Mouse (Mus musculus) lung, embryonic 14.5 days (tissue): ENCODE measurements around the gene Sorbs2. TPM values are rescaled to one million over a fixed set of nuclear protein-coding genes. Genes with fewer than 3 reads are reported as not detected.

Experiments
- ATAC-seq: fragments of 200-750 bp; cut with Nextera tagmentation; 2 replicates; pipeline ENCODE4 v1.8.0; 2017; ENCODE audit warnings: mild to moderate bottlenecking, moderate TSS enrichment, moderate library complexity; ENCODE audit not compliant: insufficient read depth
- DNase-seq: peaks from one replicate; pipeline ENCODE4 v3.0.0-alpha.2; 2015
- H3K27ac ChIP-seq: fragments of 300-500 bp; sonication (generic); 2 replicates; pipeline ENCODE4 v1.5.1; 2014; ENCODE audit warnings: low read depth, mild to moderate bottlenecking, moderate library complexity
- H3K27me3 ChIP-seq: fragments of 300-500 bp; sonication (generic); 2 replicates; pipeline ENCODE4 v1.6.1; 2014; ENCODE audit warnings: low read length, control low read depth; ENCODE audit not compliant: insufficient read depth
- H3K36me3 ChIP-seq: fragments of 300-500 bp; sonication (generic); 2 replicates; pipeline ENCODE4 v1.6.1; 2014; ENCODE audit warnings: control low read depth; ENCODE audit not compliant: insufficient read depth
- H3K4me1 ChIP-seq: fragments of 300-500 bp; sonication (generic); 2 replicates; pipeline ENCODE4 v1.6.1; 2014; ENCODE audit warnings: antibody characterized with exemption, control low read depth; ENCODE audit not compliant: insufficient read depth
- H3K4me2 ChIP-seq: fragments of 300-500 bp; sonication (generic); 2 replicates; pipeline ENCODE4 v1.6.1; 2014; ENCODE audit warnings: mild to moderate bottlenecking
- H3K4me3 ChIP-seq: fragments of 300-500 bp; sonication (generic); 2 replicates; pipeline ENCODE4 v1.5.1; 2014; ENCODE audit warnings: low read depth, low read length
- H3K9ac ChIP-seq: fragments of 300-500 bp; sonication (generic); 2 replicates; pipeline ENCODE4 v1.6.1; 2014
- H3K9me3 ChIP-seq: fragments of 300-500 bp; sonication (generic); 2 replicates; pipeline ENCODE4 v1.6.1; 2016; ENCODE audit warnings: low read depth, low read length, control low read depth
- CTCF ChIP-seq: IDR thresholded peaks from 2 replicates; pipeline ENCODE4 v1.5.1; 2016; ENCODE audit warnings: antibody characterized with exemption, low read depth
- WGBS: fragments of 180-500 bp; shearing (Covaris S2); extraction: QIAGEN DNeasy Blood & Tissue Kit; methylation state at CpG from one replicate; pipeline ENCODE4 v1.1.7; 2014; 5-methylcytosine and 5-hydroxymethylcytosine counted together
- polyA plus RNA-seq: library from polyadenylated mRNA; unstranded; fragments of >200 nt; fragmentation: Nextera tagmentation; extraction: Ambion mirVana; gene quantifications from 2 replicates; pipeline ENCODE4 v1.2.1, GENCODE M21; 2014

Sorbs2 gene
- polyA plus RNA-seq, 1 experiment from 2014 or later: 23.3 TPM

GRCm38 (mm10) chr8:45677854-45678241, 170.3 kb downstream of the Sorbs2 start:
- no peaks in the 10 kb centered on the region for H3K4me1 ChIP-seq
- 90% methylated on average over 3 of the region's 3 CpGs for WGBS
- DNase-seq: no peak

GRCm38 (mm10) chr8:45681171-45681570, 173.6 kb downstream of the Sorbs2 start:
- WGBS: 78% methylated on average over 3 of the region's 3 CpGs
- Histone ChIP-seq H3K9ac (no peak overlapping the region), H3K4me1 (no peaks in the 10 kb centered on the region), H3K36me3 (no peaks in the 10 kb centered on the region), H3K4me3 (no peak overlapping the region), H3K9me3 (no peaks in the 10 kb centered on the region), H3K27ac (no peak overlapping the region), H3K4me2 (no peak overlapping the region), H3K27me3 (no peaks in the 10 kb centered on the region)
- no peak for ATAC-seq
- no peak for TF ChIP-seq CTCF
- no peak for DNase-seq

More at GRCm38 (mm10) chr8:45677854-45678241, 170.3 kb downstream of the Sorbs2 start:
- no peak overlapping the region for H3K4me2 ChIP-seq
- TF ChIP-seq CTCF: no peak
- no peaks in the 10 kb centered on the region for H3K27me3 ChIP-seq
- no peaks in the 10 kb centered on the region for H3K9me3 ChIP-seq
- no peak overlapping the region for H3K9ac ChIP-seq
- H3K27ac ChIP-seq: no peak overlapping the region
- H3K36me3 ChIP-seq: no peaks in the 10 kb centered on the region
- ATAC-seq: no peak
- no peak overlapping the region for H3K4me3 ChIP-seq

- Histone ChIP-seq H3K4me1 (no peaks in the 10 kb centered on the region), H3K27me3 (no peaks in the 10 kb centered on the region), H3K27ac (no peak overlapping the region), H3K9me3 (no peaks in the 10 kb centered on the region), H3K4me2 (no peak overlapping the region), H3K9ac (no peak overlapping the region), H3K4me3 (no peak overlapping the region), H3K36me3 (no peaks in the 10 kb centered on the region)
- DNase-seq: no peak
- no peak for ATAC-seq
- no peak for TF ChIP-seq CTCF
- 47% methylated on average over 8 of the region's 8 CpGs for WGBS
Observed at GRCm38 (mm10) chr8:45682845-45683383, 175.3 kb downstream of the Sorbs2 start.

GRCm38 (mm10) chr8:45687942-45688695, 180.5 kb downstream of the Sorbs2 start:
- Histone ChIP-seq H3K9ac (no peak overlapping the region), H3K4me2 (no peak overlapping the region), H3K27ac (no peak overlapping the region), H3K36me3 (no peaks in the 10 kb centered on the region), H3K4me3 (no peak overlapping the region), H3K27me3 (no peaks in the 10 kb centered on the region), H3K9me3 (no peaks in the 10 kb centered on the region), H3K4me1 (no peaks in the 10 kb centered on the region)
- DNase-seq (no peak), ATAC-seq (no peak)
- 67% methylated on average over 12 of the region's 12 CpGs for WGBS
- TF ChIP-seq CTCF: no peak

- H3K4me1 ChIP-seq: no peaks in the 10 kb centered on the region
- peak; percentile 52 for DNase-seq
Observed at GRCm38 (mm10) chr8:45689611-45690207, 182.1 kb downstream of the Sorbs2 start.

GRCm38 (mm10) chr8:45700100-45700499, 192.5 kb downstream of the Sorbs2 start:
- H3K27ac ChIP-seq: no peak overlapping the region
- no peak overlapping the region for H3K4me2 ChIP-seq
- no peak overlapping the region for H3K4me3 ChIP-seq
- H3K9ac ChIP-seq: no peak overlapping the region
- no peak for TF ChIP-seq CTCF
- H3K9me3 ChIP-seq: no peaks in the 10 kb centered on the region
- H3K36me3 ChIP-seq: no peaks in the 10 kb centered on the region
- DNase-seq: no peak
- WGBS: 89% methylated on average over 5 of the region's 5 CpGs
- H3K27me3 ChIP-seq: no peaks in the 10 kb centered on the region
- no peaks in the 10 kb centered on the region for H3K4me1 ChIP-seq
- no peak for ATAC-seq

More at GRCm38 (mm10) chr8:45689611-45690207, 182.1 kb downstream of the Sorbs2 start:
- Histone ChIP-seq H3K9me3 (no peaks in the 10 kb centered on the region), H3K36me3 (no peaks in the 10 kb centered on the region), H3K4me2 (no peak overlapping the region), H3K27ac (no peak overlapping the region), H3K27me3 (no peaks in the 10 kb centered on the region), H3K4me3 (no peak overlapping the region), H3K9ac (no peak overlapping the region)
- 54% methylated on average over 2 of the region's 2 CpGs for WGBS
- no peak for ATAC-seq
- TF ChIP-seq CTCF: no peak

GRCm38 (mm10) chr8:45703700-45704101, 196.1 kb downstream of the Sorbs2 start:
- no peak for TF ChIP-seq CTCF
- H3K4me1 ChIP-seq: no peaks in the 10 kb centered on the region
- WGBS: 73% methylated on average over 4 of the region's 4 CpGs
- no peaks in the 10 kb centered on the region for H3K9me3 ChIP-seq
- no peaks in the 10 kb centered on the region for H3K27me3 ChIP-seq
- no peak overlapping the region for H3K4me3 ChIP-seq
- no peaks in the 10 kb centered on the region for H3K36me3 ChIP-seq
- DNase-seq (no peak), ATAC-seq (no peak)
- no peak overlapping the region for H3K9ac ChIP-seq
- no peak overlapping the region for H3K27ac ChIP-seq
- no peak overlapping the region for H3K4me2 ChIP-seq
